Mouse (Mus musculus): ENCODE results near the gene Ccng2. TPM values are rescaled to one million over a fixed set of nuclear protein-coding genes. Genes with fewer than 3 reads are reported as not detected.

Ccng2 gene
- polyA plus RNA-seq, 1 experiment = 20.9 TPM

Other genes starting within 250 kb of the Ccng2 start
- gene Sowahb, start 222.2 kb upstream of the Ccng2 start, polyA plus RNA-seq (2012; rRNA removed) = 0.75 and 0.80 TPM in 2 replicates
- gene Sept11, start 173.8 kb upstream of the Ccng2 start, polyA plus RNA-seq (2012; rRNA removed) = 18.1 and 18.4 TPM in 2 replicates
- 131 and 158 TPM in 2 replicates for gene Ccni, start 60.8 kb upstream of the Ccng2 start, polyA plus RNA-seq (2012; rRNA removed)
- gene 2010109A12Rik, start 60.7 kb upstream of the Ccng2 start, polyA plus RNA-seq (2012; rRNA removed) = 0.26 and 1.0 TPM in 2 replicates

Data from gonadal fat pad, adult 2 months (tissue).